In the genomic region with DNA sequence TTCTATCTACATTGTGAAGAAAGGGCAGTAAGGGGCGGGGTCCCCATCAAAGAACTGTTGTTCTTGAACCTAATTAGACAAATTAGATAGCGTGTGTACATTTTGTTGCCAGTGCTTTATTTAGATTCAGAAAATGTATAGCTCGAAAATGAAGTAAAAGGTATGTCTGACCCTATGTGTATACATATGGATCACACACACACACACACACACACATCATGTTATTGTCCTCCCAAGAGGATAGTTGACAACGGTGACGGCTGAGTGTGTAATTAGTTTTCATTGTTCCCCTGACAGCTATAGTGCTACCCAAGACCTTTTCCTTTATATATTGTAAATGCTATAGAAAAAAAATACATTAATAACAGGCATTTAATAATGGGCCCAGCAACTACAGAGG, we compare ENCODE assay signal across 12 mouse cellular contexts. TPM values are rescaled to one million over a fixed set of nuclear protein-coding genes. Genes with fewer than 3 reads are reported as not detected.
"Had no signal": no experiment of that assay in that cellular context is flagged by ENCODE, and none has a peak within 500 bp of the region (broad histone marks: within the 10 kb centered on the region; RNA-seq: fewer than 3 reads in every experiment).

No protein-coding gene starts in this region.

- H3K36me3 ChIP-seq: intestine, embryonic 15.5 days; limb, embryonic 13.5 days had no signal

- H3K4me1 ChIP-seq: intestine, embryonic 15.5 days had no signal

- ATAC-seq: intestine, embryonic 15.5 days had no signal

- H3K4me2 ChIP-seq: intestine, embryonic 15.5 days; limb, embryonic 13.5 days had no signal

- H3K27me3 ChIP-seq: intestine, embryonic 15.5 days; limb, embryonic 13.5 days had no signal

- DNase-seq: kidney, adult 18-20 months; kidney, postnatal 14 days; left cerebral cortex, postnatal 4 days; lung, adult 18-20 months; right cerebral cortex, postnatal 4 days; spleen, adult 18-20 months; thymus, adult 18-20 months; thymus, postnatal 25 days had no signal

- H3K9me3 ChIP-seq: intestine, embryonic 15.5 days; limb, embryonic 13.5 days had no signal

- H3K4me3 ChIP-seq: intestine, embryonic 15.5 days; limb, embryonic 13.5 days had no signal

- H3K27ac ChIP-seq: intestine, embryonic 15.5 days; limb, embryonic 13.5 days; liver, embryonic 14.5 days had no signal

- H3K9ac ChIP-seq: intestine, embryonic 15.5 days; limb, embryonic 13.5 days; liver, embryonic 14.5 days had no signal

RNA-seq across cellular contexts. Expression of a gene that starts 10.7 kb away (rescaled TPM):
- total RNA-seq: megakaryocyte-erythroid progenitor cell, adult 5-6 weeks had no signal
